Mouse (Mus musculus) megakaryocyte, adult 5-6 weeks (primary cell): ENCODE measurements at regions not wholly inside any gene's neighbourhood (a gene's known extent, or its start where the extent isn't known, plus 50 kb on each side); places are given as distances from the start of the nearest gene placed in this dataset.
A peak's percentile ranks its signal among the peaks of the same experiment; 100 is the strongest.

ENCODE experiments used
- ATAC-seq: 2 replicates; pipeline ENCODE4 v1.8.0; 2016; ENCODE audit warnings: mild to moderate bottlenecking, inconsistent platforms; ENCODE audit not compliant: poor library complexity, severe bottlenecking

DNA sequence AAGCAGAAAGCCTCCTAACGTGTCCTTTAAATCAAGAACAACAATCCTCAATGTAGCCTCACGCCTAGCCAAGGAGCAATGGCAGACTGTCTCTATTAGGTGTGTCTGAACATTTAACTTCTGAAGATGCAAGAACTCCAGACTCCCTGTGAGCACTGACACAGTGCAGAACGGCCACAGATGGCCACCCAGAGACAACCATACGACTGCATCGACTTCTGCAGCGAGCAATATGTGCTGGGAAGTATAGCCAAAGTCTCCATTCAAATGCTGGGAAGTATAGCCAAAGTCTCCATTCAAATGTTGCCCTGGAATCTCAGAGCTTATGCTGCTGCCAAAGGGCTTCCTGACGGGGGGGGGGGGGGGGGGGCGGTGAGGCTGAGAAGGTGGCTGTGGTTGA lies 463.5 kb downstream of the Efna5 start:
- ATAC-seq: no peak

DNA sequence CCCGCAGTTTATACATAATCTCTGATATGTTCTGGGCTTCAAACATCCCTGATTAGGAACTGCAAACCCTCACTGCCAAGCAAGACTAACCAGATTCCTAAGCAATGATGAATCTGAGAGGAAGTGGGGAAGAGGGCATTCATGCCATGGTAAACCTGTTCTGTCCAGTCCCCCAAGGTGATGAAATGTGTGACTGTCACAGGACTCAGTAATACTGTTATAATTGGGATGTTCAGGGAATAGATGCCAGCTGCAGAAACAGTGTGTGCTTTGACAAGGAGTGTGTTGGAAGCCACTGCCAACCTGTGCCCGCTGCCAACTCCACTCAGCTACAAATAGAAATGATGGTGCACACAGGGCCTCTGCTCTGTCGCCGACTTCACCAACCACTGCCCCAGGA lies 466.0 kb downstream of the Efna5 start:
- no peak for ATAC-seq

DNA sequence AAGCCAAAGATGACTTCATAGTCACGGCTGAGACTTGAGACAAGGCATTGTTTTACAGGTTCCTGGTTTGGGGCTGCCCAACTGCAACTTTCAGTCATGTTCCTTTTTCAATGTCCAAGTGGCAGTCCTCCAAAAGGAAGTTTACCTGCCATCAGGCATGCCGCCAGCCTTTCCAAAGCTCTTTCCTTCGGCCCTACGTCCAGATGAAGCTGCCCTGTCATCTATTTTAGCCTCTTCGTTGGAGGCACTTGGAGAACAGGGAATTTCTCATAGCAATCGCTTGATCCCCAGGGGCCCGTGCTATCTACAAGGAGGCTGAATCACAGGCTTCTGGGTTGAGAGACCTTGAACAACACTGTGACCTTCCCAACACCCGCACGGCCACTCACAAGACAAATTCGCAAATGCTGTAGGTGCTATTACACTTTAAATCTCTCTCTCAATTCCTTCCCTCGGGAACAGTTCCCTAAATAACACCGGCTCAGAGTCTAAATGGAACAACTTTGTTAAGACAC lies 468.4 kb downstream of the Efna5 start:
- ATAC-seq: no peak

DNA sequence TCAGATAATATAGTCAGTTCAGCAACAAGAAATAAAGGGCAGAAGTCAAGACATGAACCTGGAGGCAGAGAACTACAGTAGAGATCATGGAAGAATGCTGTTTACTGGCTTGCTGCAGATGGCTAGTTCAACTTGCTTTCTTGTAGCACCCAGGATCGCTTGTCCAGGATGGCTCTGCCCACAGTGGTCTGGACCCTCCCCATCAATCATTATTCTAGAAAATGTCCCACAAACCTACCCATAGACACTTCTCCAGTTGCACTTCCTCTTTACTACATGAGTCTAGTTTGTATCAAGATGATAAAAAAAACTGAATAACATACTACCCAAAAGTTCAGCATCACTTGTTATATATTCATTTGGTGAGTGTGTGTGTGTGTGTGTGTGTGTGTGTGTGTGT lies 477.4 kb downstream of the Efna5 start:
- no peak for ATAC-seq

DNA sequence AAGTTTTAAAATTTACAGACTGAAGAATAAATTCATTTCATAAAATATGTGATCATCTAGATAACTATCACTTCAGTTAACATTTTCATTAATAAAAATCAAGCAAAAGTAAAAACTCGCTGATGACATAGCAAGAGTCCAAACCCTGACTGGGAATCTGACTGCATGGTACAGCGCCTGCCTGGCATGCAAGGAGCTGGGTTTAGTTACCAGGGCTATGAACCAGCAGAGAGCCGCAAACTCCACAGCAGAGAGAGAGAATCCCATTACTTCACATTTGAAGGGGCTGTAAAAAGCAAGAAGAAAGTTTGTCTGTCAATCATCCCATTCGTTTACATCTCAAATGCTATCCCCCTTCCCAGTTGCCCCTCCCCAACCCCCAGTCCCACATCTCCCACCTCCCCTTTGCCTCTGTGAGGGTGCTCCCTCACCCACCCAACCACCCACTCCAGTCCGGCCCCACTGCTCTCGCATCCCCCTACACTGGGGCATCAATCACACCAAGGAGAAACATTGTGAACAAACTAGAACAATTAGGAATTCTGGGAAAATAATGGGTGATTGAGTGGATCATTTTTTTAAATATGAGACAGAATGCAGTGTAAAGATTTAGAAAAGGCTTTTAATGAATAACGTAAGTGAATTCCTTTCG lies 487.6 kb downstream of the Efna5 start:
- ATAC-seq: no peak

DNA sequence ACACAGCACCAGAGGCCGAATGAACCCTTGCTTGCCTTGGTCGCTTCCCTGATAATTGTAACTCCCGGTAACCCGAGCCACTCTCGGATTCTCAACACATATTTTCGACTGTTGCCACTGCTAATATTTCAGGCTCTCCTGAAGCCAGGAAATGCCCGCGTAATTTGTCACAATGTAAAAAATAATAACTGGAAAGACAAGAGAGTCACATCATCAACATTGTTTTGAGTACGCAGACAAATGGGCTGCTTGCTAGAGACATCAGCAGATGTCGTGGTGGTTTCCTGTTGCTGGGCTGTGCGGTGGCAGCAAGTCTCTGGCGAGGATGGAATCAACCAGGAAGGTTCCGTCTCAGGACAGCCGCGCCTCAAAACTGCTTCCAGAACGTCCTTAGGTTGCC lies 497.1 kb downstream of the Efna5 start:
- ATAC-seq: no peak

DNA sequence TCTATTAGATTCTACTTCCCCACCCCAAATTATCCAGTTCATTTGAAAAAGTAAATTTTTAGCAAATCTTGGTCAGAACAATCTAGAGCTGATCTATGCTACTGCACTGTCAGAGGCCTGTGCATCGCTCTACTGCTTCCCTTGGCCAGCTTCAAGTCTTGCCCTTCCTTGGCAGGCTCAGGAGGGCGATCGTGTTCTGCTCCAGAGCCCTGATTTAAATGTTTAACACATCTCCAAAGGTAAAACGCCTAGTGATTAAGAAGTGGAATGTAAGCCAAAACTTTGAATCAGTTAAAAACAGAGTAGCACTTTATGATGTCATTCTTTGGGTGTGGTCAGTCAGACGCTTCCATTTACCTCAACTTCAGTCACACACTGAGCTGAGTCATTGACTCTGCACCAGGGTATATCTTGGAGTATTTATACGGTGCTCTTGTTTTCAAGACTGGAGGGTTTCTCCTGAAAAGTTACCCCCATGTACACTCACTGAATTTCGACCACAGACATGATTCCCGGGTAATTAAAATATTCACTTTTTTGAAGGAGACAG lies 502.2 kb downstream of the Efna5 start:
- ATAC-seq: no peak

DNA sequence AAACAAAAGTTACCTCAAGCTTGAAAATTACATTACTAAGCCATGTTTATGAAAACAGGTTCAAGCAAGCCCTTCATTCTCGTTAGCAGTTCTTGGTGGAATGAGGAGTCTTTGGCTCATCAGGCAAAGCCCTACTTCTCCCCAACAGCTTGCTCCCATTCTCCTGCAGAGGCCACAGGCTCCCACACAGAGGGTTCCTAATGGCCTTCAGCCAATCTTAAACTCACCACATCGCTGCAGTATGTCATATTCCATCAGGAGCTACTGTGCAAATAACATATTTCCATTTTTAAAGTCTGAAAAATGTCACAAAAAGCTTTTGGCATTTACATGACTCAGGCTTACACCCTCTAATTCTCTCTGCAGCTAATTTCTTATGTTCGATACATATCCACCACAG lies 512.0 kb downstream of the Efna5 start:
- ATAC-seq: no peak

DNA sequence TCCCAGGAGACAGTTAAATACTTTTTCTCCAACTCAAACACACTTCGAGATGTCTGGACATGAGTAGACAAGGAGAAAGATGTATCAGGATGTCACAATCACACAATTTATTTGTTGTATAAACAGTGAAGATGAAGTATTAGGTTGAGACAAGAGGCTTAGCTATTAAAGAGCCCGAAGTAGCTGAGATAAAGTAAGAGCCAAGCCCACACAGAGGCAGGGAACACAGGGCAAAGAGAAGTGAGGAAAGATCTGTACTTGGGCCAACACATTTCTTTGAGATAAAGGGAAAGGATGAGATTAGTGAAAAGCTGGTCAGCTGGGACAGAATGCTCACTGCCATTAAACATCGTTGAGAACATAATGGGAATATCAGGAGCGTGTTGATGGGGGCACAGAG lies 513.2 kb downstream of the Efna5 start:
- ATAC-seq: no peak

DNA sequence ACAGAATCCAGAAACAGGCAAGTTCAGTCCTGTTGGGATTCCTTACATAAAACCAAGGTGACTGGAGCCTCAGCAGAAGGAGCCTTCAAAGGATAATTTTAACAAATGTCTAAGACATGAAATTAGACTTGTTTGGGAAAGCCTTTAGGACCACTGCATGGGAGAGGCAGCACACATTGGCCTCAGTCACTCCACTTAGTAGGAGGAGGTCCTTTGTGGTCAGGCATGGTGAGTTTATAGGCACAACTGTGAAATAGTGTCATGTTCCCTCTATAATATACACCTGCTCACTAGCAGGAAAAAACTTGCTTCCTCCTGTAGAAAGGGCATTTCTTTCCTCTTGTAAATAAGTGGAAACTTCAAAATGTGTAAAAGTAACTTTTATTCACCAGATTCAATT lies 522.8 kb downstream of the Efna5 start:
- no peak for ATAC-seq

DNA sequence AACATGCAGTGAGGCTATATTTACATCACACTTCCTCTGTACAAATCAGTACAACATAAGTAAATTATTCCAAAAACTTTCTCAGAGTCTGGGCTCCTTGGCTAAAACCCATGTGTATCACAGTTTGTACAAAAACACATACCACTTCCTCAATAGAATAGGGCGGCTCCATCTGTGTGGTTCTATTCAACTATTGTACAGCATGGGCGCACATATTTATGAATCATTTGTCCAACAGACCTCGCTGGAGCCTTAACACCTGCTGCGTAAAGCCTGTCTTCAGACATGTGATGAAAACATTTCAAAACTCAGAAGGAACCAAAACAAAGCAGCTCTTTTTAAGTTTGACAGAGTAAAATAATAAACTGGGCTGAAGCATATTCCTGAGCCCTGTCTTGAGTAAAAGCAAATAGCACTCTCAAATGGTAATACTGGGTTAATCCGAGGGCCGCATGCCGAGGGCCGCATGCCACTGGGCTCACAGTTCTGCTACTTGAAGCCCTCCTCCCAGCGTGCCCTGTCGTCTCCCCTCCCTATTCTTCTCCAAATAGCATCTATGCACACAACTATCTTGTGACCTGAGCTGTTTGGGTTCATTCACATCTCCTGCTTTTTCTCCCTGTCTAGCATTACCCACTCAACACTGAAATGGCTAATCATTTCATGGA lies 543.1 kb downstream of the Efna5 start:
- no peak; the same call in 1 of the 2 replicates for ATAC-seq

DNA sequence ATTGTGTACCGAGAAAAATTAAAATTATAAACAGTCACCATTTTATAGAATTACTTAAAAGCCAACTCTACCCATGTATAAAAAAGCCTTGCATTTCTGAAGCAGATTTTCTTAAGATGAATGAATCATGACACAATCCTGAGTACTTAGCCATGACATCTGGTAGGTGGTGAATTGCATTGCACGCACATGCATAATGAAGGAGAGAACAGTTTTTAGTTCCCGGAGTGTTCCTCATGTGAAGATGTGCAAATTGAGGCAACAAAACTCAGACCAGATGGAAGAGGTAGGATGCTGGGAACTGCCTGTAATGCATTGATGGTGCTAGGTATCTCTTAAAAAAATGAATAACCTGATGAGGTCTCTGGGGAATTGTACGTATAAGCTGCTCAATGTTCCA lies 550.9 kb downstream of the Efna5 start:
- no peak for ATAC-seq

DNA sequence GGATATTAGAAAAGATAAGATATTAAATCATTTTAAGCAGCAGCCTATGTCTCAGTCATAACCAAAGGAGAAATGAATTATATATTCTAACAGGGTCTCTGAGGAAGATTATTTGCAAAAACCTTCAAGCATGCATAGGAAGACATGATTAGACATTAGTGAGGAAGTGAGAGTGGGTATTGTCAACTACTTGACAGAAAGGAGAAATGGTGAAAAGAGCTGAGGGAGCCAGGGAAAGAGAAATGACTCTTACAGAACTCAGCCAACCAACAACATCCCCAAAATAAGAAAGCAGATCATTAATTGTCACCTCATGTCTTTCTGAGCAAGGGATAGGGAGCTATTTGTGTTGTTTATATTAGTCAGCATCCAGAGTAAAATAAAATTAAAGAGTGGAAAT lies 554.3 kb downstream of the Efna5 start:
- ATAC-seq: peak; percentile 76

DNA sequence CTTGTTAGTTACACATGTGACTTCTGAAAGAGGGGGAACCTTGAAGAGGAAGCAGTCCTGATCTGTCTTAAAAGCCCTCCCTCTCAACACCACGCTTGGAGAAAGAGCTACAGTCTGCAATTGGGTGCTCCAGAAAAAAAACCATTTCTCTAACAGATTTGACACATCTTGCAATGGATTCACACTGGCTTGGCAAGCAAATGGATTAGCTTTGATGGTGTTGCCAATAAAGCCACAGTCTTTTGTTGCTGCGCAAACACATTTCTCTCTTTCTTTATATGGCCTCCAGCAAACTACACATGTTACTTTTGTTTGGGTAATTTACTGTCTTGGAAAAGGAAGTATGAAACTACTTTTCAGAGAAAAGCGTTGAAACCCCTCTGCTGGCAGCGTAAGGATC lies 562.1 kb downstream of the Efna5 start:
- ATAC-seq: no peak

DNA sequence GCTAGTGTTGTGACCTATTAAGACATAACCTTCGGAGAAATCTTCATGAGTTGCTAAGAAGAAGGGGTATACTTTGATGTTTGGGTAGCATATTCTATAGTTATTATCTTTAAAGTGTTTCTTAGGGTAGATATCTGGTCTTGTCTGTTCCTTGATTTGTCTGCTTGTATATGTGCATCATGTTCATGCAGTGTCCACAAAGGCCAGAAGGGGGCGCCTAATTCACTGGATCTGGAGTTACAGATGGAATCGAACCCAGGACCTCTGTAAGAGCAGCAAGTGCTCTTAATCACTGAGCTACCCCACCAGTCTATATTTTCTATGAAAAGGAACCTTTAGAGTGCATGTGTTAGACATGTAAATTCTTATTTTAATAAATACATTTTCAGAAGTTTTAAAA lies 571.1 kb downstream of the Efna5 start:
- ATAC-seq: no peak

DNA sequence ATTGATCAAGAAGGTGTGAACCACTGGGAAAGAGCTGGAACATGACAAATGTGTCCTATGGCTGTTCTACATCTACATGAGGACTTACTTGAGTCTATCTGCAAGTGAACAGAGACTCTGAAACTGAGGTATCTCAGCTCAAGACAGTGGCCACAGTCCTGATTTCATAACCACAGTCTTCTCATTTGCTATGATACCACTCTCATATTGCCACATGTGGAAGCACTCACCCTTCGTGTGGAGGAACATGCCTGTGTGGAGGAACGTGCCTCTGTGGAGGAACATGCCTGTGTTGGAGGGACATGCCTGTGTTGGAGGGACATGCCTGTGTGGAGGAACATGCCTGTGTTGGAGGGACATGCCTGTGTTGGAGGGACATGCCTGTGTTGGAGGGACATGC lies 574.0 kb downstream of the Efna5 start:
- ATAC-seq: no peak

DNA sequence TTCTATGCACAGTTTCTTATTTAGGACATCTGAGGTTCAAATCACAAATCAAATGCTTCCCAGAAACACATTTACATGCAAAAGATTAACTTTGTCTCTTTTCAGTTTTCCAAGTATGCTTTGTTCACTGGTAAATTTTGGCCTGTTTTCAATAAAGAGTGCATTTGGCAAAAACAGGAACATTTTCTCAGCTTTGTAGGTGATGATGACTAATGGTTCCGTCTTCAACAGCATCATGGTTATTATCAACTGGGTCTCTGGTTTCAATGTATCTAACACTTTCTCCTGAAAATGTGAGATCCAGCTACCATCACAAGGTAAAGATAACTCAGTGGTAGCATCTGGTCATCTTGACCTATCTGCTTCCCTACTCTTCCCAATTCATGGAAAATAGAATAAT lies 574.6 kb downstream of the Efna5 start:
- ATAC-seq: no peak

DNA sequence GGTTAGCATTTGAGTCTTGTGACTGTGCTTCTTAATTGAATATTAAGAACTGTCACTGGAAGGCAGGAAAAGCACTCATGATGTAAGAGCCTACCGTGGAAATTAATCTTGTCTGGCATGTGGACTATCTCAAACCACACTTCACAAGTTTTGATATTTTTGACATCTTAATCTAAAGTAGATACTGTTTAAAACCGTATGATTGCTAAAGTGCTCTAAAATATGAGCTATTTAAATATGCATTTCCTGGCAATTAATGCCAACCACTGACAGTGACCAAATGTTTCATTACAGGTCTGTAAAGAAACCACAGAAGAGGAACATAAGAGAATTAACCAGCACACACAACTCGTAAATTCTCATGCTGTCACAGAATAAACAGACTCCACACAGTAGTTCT lies 576.0 kb downstream of the Efna5 start:
- ATAC-seq: peak; percentile 47

DNA sequence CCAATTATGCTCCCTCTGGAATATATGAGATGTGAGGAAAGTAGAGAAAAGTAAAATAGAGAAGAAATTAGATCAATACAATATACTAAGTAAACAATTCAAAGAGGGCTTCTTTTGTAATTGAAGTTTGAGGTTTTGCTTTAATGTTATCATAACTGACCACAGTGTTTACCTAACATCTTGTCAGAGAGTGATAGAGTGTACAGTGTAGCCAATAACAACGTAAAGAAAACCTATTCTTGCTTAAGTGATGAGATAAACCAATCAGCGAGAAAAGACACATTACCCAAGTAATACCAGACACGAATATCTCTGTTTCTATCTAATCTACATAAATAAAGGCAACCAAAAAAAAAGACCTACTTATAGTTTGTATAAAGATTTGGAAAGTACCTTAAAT lies 577.0 kb downstream of the Efna5 start:
- no peak for ATAC-seq

DNA sequence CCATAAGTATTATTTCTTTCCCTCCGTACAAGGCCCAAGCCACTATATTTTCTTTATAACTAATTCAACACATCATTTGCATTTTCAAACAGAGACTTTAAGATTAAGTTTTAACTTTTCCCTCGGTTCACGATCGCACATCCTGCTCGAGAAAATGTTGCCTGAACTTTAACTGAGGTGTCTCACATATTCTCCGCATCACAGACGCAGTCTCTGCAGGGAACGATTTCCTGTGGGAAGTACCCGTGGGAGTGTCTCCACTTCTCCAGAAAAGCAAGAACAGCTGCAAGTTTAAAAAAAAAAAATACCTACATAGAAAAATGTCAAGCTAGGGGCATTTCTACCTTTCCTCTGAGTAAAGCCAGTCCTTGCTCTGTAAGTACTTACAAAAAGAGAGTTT lies 581.2 kb downstream of the Efna5 start:
- ATAC-seq: no peak

DNA sequence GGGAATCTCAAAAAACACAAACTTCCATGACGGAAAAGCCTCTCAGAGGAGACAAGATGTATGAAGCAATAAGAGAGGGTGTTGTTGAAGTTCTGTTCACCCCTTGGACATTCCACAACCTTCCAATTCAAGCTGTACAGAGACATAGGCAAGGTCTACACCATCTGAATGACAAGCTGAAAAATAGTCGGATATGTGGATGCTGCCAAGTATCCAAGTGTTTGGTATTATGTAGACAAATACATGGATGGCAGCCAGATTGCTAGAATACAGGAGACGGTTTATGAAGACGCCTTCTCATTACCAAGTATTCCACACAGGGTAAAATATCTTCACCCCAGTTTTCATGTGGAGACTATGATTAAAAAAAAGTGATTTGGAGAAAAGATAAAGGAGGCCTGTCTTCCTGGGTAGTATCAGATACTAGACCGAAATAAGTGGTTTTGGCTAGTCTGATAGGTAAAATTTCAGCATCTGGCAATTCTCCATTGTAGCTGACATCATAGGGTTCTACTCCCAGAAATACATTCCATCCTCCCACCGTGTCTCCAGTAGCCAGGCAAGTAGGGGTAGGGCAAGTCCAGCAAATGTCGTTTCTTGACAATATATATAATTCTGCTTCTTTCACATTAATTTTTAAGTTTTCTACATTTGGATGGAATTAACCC lies 583.6 kb downstream of the Efna5 start:
- ATAC-seq: no peak

DNA sequence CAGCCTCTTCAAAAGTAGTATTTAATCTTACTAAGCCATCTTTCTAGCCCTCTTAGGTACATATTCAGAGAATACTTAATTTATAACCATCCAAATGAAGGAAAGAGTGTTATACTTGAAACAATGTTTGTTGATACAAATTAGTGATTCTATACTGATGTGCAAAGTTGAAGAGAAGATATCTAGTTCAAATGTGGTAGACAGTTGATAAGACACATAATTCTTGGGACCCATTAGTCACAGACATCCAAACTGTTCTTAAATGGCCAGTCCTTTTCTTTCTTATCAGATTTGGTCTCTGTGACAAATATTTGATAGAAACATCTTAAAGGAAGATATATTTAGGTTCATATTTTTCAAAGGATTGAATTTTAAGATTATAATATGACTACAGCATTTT lies 585.7 kb downstream of the Efna5 start:
- ATAC-seq: no peak
